Mouse (Mus musculus) brain, adult 2 months (tissue): ENCODE data around the gene Usp18.

ENCODE experiments used
- DNase-seq: peaks from one replicate; pipeline ENCODE4 v3.0.0; 2011; ENCODE audit warnings: low read depth, low spot score

The Usp18 gene

DNA sequence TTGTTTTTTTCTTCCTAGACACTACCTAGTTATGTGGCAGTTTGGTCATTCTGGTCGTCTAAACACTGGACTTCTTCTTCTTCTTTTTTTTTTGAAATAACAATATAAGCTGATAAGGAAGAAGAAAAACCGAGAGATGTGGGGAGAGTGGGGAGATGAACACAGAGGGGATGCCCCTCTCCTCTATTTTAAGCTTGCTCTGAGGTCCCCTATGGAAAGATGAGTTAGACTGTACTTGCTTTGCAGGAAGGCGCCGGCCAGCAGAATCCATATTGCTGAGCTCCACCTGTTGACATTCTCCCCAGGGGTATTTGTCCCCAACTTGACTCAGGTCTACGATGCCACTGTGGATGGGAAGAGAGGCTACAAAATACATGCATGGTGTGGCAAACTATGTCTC is 21.6 kb upstream of the Usp18 start:
- DNase-seq: no peak

DNA sequence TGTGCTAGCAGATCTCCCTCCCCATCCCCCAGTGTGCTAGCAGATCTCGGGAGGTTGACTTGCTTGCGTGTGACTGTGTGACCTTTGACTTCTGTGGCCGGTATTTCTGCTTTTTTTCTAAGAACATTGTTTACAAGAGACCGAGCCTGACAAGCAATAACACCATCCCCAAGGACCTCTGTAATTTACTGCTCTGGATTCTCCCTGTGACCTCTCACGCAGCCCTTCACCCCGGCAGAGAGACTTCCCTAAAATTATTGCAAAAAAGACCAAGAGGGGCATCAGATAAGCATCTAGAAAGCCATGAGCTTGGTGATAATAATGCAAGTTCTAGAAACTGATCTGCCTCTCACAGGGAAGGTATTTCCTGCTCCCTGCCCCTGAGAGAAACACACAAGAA is 20.7 kb upstream of the Usp18 start:
- DNase-seq: no peak

DNA sequence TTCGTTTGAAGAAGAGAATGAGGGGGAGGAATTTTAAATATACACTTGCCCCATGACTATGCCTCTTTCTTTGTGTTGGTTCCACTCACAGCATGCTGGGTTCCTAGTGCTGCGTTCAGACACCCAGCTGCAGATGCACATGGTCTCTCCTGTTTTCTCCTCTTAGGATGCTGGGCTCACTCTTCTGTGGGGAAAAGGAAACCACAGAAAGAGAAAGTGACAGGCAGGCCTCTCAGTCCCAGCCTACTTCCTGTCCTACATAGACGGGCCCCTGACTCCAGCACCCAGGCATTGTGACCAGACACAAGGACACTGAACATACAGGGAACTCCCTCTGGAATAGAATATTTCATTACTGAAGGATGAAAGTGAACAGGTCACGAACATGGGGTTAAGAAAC is 19.7 kb upstream of the Usp18 start:
- DNase-seq: peak; percentile 43

DNA sequence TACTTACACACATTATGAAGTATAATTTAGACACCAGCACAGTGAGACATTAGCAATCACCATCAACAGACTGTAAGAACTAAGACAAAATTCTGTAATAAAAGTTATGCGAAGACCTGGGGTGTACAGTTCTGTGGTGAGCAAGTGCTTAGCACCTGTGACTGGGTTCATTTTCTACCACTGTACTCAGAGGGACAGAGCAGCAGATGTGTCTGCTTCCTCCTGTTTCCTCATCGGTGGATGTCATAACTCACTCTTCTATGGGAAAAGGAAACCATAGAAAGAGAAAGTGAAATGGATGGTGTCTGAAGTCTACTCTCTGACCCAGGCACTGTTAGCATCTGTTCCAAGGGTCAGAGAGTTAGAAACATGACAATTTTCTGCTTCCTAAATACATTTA is 19.0 kb upstream of the Usp18 start:
- no peak for DNase-seq

DNA sequence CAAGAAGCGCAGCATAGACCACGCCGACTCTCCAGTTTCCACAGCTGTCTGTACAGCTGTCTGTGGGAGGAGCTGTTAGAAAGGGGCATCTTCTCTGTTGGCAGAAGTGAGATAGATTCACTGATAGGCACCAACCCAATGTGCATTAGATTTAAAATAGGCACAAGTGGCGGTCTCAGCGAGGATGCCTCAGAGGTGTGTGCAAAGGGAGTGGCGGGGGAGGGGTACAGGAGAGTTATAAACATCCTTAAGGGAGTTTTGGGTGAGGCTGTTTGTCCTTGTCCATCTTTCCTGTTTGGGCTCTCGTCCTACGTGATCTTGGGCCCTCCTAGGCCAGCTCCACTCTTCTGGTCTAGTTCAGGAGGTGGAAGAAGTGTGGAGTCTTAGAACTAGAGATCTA is 17.3 kb upstream of the Usp18 start:
- no peak for DNase-seq

DNA sequence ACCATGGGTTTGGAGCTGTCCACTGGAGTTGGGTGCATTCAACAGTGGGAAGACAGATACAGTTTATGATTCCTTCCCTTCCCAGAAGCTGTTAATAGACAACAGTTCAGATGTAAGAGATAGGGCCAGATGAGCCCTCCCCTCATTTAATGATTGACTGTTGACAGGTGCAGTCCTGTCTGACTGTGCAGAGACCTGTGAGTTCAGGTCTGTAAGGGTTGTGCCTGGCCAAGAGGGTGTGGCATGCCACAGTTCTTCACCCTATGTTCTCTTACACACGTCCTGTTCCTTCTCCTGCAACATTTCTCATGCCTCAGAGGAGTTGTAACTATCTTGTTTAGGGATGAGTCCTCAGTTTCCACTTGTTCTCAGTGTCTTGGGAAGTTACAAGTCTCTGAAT is 13.1 kb upstream of the Usp18 start:
- no peak for DNase-seq

DNA sequence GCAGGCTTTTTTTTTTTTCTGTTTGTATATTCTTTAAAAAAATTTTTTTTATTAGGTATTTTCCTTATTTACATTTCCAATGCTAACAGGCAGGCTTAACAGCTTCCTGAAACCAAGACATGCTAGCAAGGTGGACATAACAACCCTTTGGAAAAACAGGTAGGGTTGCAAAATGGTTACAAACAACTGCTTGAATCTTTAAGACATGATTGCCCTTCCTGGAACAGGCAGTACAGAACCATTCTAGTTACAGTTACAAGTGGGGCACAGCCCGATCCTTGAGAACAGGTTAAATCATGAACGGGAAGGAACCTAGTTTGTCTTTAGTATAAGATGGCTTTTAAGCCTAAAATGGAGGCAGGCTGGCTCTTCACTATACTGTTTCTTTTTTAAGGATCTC is 9.3 kb upstream of the Usp18 start:
- DNase-seq: no peak

DNA sequence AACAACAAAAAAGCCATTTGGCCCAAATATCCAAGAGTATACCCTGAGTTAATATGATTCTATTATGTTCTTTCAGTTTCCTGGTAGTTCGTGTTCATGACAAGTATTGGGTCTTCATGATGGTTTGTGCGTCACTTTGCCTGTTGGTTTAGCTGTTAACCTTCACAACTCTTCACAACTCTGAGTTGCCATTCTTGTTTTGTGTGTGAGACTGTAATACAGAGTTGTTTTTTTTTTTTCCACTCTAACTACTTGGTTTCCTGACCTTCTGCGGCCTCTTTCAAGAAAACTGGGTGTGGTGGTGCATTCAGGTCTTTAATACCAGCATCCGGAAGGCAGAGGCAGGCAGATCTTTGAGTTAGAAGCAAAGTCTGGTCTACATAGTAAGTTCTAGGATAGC is 7.5 kb upstream of the Usp18 start:
- no peak for DNase-seq

DNA sequence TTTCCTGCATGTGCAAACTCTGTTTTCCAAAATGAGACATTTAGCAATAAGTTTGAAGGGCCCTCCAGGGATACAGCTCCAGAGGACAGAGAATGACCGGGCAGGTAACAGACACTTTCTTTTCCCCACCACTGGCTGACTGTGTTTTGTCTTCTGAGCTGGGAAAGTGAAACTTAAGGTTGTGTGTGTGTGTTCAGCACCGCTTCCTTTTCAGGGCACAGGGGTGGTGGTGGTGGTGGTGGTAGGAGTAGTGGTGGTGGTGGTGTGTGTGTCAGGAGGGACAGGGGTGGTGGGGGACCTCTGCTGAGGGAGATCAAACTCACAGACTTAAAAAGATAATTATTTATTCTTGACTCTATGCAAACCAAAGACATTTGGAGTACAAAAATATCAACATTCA is 3.9 kb upstream of the Usp18 start:
- DNase-seq: no peak

DNA sequence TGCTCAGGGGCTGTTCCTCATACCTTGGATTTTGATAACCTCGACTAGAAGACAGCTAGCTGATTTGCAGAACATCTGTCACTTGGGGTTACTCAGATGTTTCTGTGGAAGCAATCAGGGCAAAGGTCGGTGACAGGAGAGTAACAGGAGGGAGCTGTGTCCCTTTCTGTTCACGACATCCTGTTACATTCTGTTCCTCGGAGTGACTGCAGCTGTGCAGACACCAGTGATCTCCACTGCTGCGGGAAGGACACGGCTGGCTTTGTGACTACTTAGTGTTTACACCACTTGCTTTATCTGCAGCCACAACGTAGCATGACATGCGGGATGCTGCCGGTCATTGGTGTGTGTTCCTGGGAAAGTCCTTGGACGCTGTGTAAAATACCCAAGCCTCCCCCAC is 2.5 kb upstream of the Usp18 start:
- DNase-seq: no peak

DNA sequence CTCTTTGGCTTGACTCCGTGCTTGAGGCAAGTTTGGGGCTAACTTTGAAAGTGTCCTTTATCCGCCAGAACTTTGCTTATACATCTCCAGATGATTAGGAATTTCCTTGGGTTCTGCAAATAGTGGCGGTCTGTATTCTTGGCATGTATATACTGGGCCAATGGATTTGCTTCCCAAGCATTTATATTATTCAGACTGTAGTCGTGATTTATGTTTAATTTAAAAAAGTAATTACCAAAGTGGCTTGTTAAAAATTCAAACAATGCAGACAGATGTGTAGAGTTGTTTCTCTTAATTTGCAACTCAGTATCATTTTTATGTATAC is 293 bp downstream of the Usp18 start:
- no peak for DNase-seq

DNA sequence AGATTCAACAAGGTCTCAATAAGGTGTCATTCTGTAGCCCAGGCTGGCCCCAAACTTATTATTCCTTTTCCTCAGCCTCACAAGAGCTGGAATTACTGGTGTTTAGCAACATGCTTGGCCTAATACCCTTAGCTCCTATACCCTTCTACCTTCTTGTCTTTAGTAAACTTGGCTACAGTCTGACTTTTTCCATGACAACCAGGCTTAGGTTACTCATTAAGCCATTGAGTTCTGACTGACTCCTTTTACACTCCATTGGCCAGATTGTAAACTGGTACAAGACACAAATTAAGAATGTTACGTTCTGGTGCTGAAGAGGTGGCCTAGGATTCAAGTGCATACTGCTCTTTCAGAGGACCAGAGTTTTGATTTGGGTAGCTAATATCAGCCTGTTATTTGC is 4.7 kb downstream of the Usp18 start:
- no peak for DNase-seq

DNA sequence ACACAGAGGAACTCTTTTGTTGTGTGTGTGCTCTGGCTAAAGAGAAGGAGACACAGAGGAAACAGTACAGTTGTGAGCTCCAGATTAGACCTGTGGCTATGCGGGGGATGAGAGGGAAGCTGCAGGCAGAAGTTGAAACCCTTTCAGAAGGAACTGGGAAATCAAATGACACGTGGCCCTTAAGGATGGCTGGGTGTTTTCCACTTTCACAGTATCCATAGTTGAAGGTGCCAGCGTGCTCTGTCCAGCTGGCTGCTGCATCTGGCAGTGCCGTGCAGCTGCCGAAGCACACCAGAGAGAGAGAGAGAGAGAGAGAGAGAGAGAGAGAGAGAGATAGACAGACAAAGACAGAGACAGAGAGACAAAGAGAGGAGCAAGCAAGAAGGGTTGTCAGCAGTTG is 5.5 kb downstream of the Usp18 start:
- no peak for DNase-seq

DNA sequence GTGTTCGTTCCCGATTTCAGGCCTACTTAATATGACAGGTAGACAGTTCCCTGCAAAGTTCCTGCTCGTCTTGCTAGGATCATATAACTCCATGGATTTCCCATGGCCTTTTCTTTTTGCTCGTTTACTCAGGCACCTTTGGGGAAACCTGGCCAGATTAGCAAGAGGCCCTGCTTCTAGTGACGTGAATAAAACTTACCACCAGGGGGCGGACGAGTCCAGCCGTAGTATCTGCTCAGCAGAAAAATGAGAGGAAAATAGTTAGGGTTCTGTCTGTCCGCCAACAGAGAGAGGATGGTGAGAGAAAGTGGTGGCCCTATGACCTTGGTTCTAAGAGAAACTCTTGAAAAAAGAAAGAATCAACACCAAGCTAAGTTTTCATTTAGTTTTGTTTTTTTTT is 14.8 kb downstream of the Usp18 start:
- peak; percentile 83 for DNase-seq

DNA sequence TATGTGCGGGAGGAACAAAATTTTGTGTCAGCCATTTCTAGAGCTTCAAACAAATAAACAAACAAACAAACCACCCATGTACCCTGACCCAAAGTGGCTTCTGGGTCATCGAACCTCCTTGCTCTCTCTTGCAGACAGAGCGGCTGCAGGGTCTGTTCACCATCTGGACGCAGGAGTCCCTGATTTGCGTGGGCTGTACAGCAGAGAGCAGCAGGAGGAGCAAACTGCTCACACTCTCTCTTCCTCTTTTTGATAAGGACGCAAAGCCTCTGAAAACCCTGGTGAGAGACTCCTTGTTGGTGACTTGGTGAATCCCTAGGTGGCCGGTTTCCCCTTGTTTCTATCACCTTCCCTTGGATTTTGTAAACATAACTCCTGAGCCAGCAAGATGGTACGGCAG is 15.5 kb downstream of the Usp18 start:
- DNase-seq: no peak

DNA sequence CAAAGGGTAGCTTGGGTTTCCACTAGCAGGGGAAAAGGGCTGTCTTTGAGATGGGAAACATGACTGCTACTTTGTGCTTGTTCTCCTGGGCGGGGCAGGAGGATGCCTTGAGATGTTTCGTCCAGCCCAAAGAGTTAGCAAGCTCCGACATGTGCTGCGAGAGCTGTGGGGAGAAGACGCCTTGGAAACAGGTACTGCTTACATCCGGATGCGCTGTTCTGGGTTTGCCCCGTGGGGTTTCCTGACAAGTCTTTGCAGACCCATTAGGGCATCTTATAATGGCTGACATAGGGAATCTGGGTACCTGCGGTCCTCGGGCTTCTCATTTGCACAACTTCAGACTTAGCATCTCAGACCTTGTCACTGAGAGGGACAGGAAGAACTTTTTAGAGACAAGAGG is 16.3 kb downstream of the Usp18 start:
- DNase-seq: no peak

DNA sequence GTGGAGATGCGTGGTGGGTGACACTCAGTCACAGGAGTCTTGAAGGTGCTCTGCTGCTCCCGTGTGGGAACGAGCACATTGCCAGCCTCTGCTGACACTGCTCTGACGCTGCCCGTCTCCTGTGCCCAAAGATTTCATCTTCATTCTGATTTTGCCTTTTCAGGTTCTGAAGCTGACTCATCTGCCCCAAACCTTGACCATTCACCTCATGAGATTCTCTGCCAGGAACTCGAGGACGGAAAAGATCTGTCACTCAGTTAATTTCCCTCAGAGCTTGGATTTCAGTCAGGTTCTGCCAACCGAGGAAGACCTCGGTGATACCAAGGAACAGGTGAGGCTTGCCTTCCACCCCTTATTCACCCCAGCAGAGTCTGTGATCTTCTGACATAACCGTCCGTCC is 16.8 kb downstream of the Usp18 start:
- DNase-seq: no peak

DNA sequence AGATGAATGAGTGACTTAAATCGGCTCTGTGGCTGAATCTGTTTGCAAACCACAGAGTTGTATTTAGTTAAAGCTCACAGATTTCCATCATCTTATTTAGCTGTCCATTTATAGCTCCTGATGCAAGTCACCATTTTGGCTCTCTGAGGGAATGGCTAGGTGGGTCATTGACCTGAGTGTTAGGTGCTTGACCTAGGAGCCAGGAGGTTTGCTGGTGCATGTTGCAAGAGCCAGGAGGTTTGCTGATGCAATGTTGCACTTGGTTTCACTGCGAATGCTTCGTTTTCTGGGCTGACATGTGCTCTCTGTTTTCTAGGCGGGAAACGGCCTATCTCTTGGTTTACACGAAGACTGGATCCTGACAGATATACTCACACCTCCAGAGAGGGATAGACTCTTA is 24.4 kb downstream of the Usp18 start:
- no peak for DNase-seq

DNA sequence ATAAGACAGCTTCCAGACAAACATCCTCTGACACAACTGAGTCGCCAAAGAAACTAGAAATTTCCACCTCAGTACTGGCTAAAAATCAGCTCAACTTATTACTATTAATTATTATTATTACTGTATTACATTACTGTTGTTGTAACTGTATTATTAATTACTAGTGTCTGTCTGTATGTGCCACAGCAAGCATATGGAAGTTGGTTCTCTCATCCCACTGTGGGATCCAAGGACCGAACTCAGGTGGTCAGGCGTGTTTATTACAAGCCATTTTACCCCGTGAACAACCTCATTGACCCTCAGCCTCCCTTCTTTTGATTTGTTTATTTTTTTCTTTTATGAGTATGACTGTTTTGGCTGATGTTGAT is 26.0 kb downstream of the Usp18 start:
- no peak for DNase-seq

DNA sequence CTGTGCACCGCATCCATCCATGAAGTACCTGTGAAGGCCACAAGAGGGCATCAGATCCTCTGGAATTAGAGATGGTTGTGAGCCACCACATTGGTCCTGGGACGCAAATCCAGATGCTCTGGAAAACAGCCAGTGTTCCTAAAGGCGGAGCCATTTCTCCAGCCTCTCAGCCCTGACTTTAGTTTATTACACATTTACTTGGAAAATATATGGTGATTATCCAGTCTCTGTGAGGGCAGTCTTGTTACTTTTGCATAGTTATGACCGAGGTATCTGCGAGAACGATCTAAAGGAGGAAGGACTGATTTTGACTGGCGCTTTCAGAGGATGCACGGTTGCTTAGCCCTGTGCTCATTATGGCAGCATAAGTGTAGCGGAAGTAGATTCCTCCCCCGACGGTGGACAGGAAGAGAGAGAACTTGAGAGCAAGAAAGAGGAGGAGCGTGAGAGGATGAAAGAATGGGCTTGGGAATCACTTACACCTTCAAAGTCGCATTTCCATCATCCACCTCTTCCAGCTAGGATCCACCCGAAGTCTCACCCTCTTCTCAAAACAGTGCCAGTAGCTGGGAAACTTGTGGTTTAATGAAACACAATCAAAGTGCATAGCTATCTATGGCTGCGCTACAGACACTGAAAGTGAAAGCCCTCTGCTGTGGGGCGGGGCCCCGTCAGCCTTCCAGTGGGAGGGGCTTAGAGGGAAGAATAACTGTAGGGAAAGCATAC is 26.5 kb downstream of the Usp18 start:
- DNase-seq: peak; percentile 88

DNA sequence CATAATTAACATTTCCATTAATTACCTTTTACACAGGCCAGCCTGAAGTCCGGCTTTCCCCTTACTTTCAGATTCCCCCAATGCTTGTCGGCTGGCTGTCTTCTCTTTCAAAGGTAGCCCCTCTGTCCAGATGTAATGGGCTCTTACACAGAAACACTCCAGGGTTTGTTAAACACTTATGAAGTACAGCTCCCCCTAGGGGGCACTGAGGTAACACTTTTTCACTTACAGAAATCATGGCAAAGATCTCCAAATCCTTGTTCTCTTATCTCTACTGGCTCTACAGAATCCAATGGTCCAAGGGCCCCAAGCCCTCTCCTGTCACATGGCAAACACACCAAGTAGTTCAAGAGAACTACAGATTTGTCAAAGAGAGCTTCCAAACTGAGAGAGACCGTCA is 28.6 kb downstream of the Usp18 start:
- peak; percentile 61 for DNase-seq

DNA sequence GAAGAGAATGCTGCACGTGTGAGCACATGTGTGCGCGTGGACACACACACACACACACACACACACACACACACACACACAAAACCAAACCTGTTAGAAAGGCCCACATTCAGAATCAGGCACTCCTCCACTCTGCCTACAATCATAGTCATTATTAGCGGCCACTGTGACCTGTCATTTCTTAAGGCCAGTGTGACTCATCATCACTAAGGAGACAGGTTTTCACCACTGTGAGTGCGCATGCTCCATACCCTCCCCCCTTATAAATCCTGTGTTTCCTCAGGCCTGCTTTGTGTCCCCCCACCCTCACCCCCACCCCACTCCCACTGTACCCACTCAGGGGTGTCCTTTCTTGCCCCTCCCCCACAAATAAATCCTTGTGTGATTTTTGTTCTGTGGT is 38.4 kb downstream of the Usp18 start:
- DNase-seq: no peak

DNA sequence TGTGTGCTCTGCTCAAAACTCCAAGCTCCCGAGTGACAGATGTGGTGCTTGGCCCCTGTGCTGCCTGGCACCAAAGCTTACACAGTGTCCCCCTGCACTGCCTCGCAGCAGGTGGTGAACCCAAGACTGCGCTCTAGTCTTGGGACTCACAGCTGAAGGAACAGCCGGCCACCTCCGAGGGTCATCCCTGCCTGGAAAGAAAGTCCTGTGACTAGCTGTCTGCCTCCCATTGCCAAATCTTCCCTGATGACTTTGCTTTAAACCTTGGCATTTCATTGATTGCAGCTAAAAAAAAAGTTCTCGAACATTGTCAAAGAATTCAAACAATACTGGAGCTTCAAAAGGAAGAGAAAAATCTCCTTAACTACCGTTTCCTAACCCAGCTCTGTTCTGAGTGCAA is 53.6 kb downstream of the Usp18 start:
- no peak for DNase-seq

DNA sequence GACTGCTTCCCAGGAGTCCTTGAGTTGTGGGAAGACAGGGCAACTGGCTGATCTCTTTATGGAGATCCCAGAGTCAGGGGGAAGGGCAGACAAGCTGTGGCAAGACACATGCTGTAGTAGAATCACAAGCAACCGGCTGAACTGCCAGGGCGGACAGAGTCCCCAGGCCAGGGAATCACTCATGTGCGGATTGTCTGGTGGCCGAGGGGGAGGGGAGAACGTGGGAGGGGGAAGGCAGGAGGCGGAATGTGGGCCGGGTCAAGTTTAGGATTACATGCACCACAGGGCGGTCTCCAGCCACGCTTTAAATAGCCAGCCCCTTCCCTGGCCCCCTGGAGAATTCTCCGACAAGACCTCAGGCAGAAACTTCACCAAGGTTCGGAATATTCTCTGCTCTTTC is 54.2 kb downstream of the Usp18 start, which contains the start of gene Slc6a13:
Slc6a13 (plus strand) TSS at position 274 of the 400 bp plus-strand sequence.
- no peak for DNase-seq
